Mouse (Mus musculus) monocyte, adult 2 months (primary cell): ENCODE data around the gene Ptgis.
"Not testable (repeated sequence)": the region's sequence is repeated elsewhere in the genome, so short reads cannot be mapped to it uniquely, and the experiment has no call there.

Experiments
- DNase-seq, 2 experiments: peaks; one replicate each; pipeline ENCODE4 v3.0.0; 2022; ENCODE audit warnings: low spot score in 2 of 2, low read depth in 1 of 2

Ptgis gene

GRCm38 (mm10) chr2:167233009-167233335 is 7.4 kb downstream of the Ptgis start:
- no peak for DNase-seq

DNA sequence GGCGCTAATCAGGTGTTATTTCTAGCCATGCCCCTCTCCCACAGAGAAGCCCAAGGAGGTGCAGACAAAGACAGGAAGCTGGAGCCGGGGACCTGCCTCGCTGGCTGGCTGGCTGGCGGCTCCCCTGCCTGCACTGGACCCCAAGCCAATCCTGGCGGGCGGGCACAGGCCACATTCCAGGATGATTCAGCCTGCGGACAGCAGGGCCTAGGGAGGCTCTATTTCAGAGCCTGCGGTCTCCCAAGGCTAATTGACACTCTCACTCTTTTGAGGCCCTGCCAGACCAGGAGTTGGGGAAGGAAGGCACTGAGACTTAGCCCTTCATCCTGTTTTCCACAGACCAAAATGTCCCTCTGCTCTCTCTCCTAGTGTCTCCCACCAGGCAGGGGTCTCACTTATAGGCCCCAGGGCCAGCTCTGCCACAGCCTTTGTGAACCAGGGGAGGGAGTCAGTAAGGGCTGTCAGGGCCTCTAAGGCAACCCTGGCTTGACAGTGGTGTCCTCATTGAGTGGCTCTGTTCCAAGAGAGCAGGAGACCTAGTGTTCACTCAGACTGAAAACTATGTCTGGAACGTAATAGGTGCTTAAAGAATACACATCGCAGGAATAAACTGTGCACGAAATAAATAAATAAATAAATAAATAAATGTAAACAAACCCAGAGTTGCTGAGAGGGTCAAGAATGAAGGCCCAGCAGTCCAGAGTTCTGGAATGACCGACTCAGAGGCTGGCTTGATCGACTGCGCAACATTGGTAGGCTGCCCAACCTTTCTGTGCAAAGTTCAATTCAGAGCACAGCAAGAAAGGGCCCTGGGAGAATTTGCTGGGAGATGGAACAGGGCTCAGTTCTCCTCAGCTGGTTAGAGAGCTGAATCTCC is 8.0 kb downstream of the Ptgis start:
- DNase-seq = no peak

DNA sequence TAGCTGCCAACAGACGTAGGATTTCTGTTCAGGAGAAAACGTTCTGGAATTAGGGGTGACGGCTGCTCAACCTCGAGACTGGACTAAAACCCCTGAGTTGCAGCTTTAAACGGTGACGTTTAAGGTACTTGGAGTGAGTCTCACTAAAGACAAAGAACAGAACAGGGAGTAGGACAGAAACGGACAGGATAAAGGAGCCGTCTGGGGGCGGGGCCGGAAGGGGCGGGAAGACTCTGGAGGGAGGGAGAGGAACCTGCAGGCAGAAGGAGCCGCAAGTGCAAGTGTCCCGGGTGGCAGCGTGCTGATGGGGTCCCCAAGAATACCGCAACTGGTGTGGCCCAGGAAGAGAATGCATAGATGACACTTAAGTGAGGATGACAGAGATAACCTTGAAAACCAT is 9.8 kb downstream of the Ptgis start:
- DNase-seq = no peak

DNA sequence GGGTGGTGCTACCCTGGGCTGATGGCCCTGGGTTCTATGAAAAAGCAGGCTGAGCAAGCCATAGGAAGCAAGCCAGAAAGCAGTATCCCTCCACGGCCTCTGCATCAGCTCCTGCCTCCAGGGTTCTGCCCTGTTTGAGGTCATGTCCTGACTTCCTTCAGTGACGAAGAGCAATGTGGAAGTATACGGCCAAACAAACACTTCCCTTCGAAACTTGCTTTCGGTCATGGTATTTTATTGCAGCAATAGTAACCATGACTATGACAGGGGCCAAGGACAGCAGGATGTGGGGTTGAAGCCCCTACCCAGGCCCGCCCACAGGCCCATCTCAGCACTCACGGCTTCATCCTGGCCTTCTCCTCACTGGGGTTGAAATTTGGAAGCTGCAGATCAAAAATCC is 15.5 kb downstream of the Ptgis start:
- DNase-seq = peak in 1 of 2 experiments; percentile 22

- no peak for DNase-seq
These were observed 16.2 kb downstream of the Ptgis start for GRCm38 (mm10) chr2:167224194-167224593.

DNA sequence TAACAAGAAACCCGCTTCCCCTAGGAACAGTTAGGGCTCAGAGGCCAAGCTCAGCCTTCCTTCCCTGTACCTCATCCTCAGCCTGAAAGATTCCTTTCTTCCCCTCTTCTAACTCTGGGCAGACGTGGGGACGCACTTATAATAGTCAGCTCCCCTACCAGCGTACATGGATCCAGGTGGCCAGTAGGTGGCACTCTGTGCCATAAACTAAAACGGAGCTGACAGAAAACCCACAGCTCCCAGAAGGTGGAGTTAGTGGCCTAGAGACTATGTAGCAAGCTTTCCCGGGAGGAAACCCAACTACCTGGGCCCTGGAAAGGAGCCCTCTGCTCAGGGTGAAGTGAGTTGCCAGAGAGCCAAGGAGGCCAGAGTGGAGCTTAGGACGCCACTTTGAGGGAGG is 18.3 kb downstream of the Ptgis start:
- peak in 1 of 2 experiments; percentile 38 for DNase-seq

DNA sequence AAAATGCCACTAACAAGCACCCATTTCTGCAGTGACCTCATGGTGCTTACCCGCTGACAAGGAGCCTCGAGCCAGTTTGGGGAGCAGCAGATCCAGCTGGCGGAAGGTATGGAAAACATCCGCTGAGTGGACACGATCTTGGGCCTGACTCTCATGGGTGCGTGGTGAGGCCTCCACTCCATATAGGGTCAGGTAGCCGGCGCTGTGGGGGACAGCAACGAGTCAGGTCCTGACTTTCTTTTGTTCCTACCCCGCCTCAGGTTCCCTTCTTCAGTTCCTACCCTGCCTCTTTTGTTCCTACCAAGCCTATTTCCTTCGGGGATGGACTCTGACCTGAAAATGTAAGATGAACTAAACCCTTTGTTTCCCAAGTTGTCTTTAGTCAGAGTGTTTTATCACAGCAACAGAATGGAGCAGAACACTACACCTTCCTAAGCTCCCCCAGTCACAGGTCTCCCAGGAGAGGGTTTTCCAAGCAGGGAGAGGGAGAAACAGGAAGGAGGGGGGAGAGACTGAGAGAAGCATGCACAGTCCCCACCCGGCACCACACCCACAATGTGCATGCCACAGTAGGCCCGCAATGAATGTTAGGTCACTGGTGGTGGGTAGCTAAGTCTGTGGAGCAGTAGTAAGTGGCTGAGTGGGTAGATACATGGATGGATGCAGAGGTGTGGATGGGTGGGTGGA is 19.1 kb downstream of the Ptgis start:
- no peak for DNase-seq

GRCm38 (mm10) chr2:167220736-167221135 is 19.7 kb downstream of the Ptgis start:
- DNase-seq = no peak

GRCm38 (mm10) chr2:167219154-167219775 is 21.1 kb downstream of the Ptgis start:
- DNase-seq = peak in 1 of 2 experiments; percentile 55

DNA sequence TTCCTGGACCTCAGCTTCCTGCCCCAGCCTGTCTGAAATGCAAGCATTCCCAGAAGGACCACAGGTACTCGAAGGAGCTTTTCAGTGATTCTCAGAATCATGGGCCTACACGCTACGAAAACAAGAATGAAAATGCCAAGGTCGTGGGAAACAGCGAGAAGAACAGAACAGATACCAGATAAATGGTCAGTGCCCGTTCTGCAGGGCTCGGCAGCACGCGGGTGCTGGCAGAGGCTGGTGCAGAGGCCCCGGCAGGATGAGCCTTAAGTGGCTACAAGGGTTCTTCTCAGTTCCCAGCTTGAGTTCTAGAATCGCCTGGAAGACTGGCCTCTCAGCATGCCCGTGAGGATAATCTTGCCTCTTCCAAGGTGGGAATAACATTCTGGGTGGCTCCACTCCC is 26.7 kb downstream of the Ptgis start:
- DNase-seq = no peak

GRCm38 (mm10) chr2:167213076-167213475 is 27.3 kb downstream of the Ptgis start:
- no peak for DNase-seq

DNA sequence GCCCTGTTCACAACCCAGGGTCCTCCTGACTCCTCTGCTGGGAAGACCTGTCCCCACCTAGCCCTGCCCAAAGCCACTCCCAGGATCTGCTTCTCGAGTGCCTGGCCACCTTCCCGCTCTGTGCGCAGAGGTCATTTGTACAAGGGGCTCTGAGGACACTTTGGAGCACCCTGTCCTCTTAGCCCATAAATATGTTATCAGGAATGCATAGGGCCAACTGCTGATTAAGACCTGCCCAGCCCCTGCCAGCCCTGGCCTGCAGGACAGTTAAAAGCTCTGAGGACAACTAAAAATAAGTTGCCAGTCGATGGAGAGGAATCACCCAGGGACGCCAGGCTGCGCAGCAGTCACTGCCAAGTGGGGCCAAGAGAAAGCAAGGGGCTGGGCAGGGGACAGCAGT is 27.9 kb downstream of the Ptgis start:
- DNase-seq = no peak

DNA sequence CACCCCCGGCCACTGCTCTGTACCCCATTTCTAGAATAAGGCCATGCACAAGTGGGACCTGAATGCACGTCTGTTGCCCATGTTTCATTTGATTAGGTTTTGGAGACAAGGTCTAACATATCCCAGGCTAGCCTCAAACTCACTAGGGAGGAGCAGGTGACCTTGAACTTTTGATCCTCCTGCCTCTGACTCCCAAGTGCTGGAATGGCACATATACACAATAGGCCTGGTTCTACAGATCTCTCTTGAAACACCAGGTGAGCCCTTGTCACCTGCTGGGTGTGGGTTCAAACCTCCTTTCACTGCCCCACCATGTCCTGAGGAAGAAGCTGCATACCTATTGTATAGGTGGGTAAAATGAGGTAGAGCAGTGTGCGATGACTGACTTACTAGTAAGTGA is 28.3 kb downstream of the Ptgis start:
- no peak for DNase-seq

- no peak for DNase-seq
These were observed 30.5 kb downstream of the Ptgis start for GRCm38 (mm10) chr2:167209900-167210299.

DNA sequence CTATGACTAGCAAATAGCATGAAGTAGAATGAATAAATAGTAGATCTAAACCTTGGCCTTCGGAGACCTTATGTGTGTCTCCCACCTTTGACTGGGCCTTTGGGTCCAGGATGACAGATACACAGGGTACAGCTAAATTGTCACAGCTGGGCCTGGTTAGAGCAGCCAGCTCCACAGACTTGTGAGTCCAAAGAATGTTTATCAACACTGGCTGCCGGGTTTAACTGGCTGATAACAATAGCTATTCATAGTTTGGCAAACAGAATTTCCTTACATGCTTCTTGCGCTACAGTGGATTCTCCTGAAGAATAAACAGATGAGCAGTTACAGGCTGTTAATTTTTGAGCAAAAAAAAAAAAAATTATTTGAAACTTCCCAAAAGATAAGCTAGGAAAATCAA is 31.4 kb downstream of the Ptgis start:
- DNase-seq = no peak

GRCm38 (mm10) chr2:167205918-167206629 is 34.3 kb downstream of the Ptgis start:
- DNase-seq = no peak

GRCm38 (mm10) chr2:167204686-167205085 is 35.7 kb downstream of the Ptgis start:
- DNase-seq = not testable (repeated sequence)

DNA sequence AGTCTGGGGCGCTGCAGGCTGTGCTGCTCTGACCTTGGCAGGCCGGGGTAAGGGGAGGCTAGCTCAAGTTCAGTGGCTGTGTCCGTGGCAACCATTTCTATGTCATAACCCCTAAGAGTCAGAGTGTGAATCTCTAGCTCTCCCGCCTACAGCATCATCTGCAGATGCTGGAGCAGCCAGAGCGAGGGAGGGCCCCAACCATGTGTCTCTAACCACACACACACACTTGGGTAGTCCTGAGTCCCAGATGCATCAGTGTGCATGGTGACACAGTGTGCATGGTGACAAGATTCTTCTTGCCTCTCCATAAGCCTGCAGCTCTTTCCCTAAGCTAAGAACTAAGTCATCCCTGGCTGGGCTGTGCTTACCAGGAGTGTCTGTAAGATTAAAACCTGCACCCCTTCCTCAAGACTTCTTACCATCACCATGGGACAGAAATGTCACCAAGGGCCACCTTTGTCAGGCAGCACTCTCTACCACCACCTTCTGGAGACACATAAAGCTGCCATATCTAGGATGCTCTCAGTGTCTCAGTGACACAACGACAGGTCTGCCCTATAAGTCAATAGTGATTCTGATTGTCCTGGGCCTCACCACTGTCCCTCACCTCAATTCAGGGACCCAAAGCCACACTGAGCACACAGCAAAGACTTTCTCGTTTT is 36.8 kb downstream of the Ptgis start:
- no peak for DNase-seq

DNA sequence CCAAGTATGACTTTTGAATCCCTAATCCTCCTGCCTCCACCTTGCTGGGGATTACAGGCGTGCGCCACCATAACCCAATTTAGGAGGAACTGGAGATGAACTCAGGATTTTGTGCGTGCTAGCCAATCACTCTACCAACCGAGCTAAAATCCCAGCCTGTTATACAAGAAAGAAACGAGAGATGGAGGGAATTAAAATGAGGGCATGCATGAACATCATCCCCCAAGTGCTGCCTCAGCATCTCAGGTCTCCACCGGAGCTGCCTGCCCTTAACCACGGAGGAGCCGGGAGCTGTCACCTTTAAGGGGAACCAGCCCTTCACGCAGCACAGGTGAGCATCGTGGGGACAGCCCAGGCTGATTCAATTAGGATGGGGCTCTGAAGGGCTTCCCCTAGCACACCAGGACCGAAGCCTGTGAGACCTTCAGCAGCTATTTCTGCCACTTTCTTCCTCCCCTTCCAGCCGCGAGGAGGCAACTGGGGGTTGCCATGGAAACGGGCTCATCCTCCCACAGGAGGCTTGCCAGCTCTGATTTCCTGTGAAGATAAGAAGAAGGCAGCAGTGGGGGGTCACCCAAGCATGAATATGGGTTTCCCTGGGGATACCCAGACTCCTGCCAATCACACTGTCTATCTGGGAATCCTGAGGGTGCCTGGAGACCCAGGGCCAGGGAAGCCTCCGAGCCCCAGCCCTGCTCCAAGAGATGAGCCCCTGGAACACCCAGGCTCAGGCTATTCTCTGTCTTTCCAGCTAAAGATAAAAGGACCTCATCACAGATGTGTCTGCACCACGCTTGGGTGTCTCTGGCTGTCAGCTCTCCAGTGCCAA is 38.7 kb downstream of the Ptgis start:
- no peak for DNase-seq
